ENCODE assay signal across 8 mouse cellular contexts in the genomic region with DNA sequence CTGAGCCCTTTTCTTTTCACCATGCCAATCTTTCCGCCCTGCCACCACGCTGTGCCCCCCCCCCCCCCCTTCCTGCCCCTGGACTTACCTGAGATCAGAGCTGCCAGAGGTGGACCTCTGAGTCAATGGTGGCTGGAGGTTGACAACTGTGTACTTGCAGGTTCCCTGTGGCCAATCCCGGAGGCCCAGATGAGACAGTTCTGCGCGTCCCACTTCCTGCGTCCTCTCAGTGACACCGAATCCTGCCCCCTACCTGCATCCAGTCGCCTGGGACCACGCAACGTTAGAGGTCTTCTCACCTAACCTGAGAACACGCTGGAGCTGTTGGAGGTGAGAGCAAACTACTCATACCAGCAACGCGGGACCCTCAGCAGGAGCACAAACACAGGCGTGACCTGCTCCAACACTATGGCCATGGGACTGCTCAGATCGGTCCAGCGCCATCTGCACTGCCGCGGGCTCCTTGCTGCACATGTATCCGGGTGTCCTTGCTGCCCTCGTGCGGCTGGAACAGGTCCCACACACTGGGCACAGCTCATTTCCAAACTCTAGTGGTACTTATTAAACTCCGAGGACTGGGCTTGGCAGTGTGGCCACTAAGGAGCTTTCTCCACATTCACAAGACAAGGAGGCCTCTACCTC. TPM values are rescaled to one million over a fixed set of nuclear protein-coding genes. Genes with fewer than 3 reads are reported as not detected.
DNase-seq lines count a peak whose midpoint lies in the region; ATAC-seq and TF ChIP-seq lines count a peak whose summit lies in the region.

A gene (minus strand): TSS at position 465 of the 642 bp plus-strand sequence.

- H3K4me1 ChIP-seq in intestine, embryonic 14.5 days (replicated peaks; ENCODE audit: control insufficient read depth, insufficient read depth, low read length) = no peaks in the 10 kb centered on the region
- H3K4me1 ChIP-seq in small intestine, adult 2 months (ENCODE audit: control insufficient read depth, insufficient read depth, insufficient read length, low read length) = peaks cover 2% of the 10 kb centered on the region; the same call in 1 of the 2 replicates

- TF ChIP-seq POLR2A in small intestine, adult 2 months (IDR thresholded peaks at IDR 0.05; ENCODE audit: low read depth, low read length) = no peak

- no peaks in the 10 kb centered on the region for H3K36me3 ChIP-seq in intestine, embryonic 14.5 days (ENCODE audit: control insufficient read depth, insufficient read depth, low read length)
- no peaks in the 10 kb centered on the region for H3K36me3 ChIP-seq in small intestine, adult 2 months (ENCODE audit: control insufficient read depth, insufficient read depth, low read length)

- peak; percentile 35 to 67 for DNase-seq in adrenal gland, adult (ENCODE audit: inconsistent age in 2 of 2, low spot score in 1 of 2)
- peak; percentile 1 to 2 for DNase-seq in cerebellum, postnatal 36 days
- DNase-seq in frontal cortex, postnatal 36 days (ENCODE audit: low spot score in 2 of 2) = peak; percentile 9 to 16
- DNase-seq in intestine, embryonic 14.5 days (ENCODE audit: low spot score) = peak; percentile 68
- peak; percentile 4 to 5 for DNase-seq in left cerebral cortex, postnatal 36 days (ENCODE audit: low spot score in 2 of 2)
- DNase-seq in gastrocnemius, postnatal 4 days (ENCODE audit: low spot score in 2 of 2) = no peak

- no peak within 1 kb of the TSS for H3K27ac ChIP-seq in intestine, embryonic 14.5 days (ENCODE audit: low read depth)
- no peak within 1 kb of the TSS for H3K27ac ChIP-seq in small intestine, adult 2 months (ENCODE audit: insufficient read depth, low read depth, low read length)

- WGBS in intestine, embryonic 14.5 days = 20% methylated on average over 22 of the region's 22 CpGs
- WGBS in small intestine, adult 2 months = 30% methylated on average over 21 of the region's 22 CpGs

- intact Hi-C loops in left cerebral cortex, postnatal 36 days (cut with DNase I) = no loop called here

- no peaks in the 10 kb centered on the region for H3K27me3 ChIP-seq in intestine, embryonic 14.5 days (replicated peaks; ENCODE audit: control insufficient read depth, insufficient read depth, low read length)
- no peaks in the 10 kb centered on the region for H3K27me3 ChIP-seq in small intestine, adult 2 months (ENCODE audit: control insufficient read depth, insufficient read depth, low read length)

- TF ChIP-seq CTCF in small intestine, adult 2 months (IDR thresholded peaks at IDR 0.05; ENCODE audit: extremely low read depth, insufficient read length, insufficient replicate concordance, low read depth, low read length) = peak; percentile 35; the same call in 1 of the 2 replicates

- no peak within 1 kb of the TSS for H3K9ac ChIP-seq in intestine, embryonic 14.5 days (ENCODE audit: low read length)

- ATAC-seq in intestine, embryonic 14.5 days (replicated peaks; ENCODE audit: low FRiP score, low TSS enrichment, low read depth) = peak; percentile 87
- peak; percentile 100 for ATAC-seq in megakaryocyte progenitor cell, adult 5-6 weeks (replicated peaks; ENCODE audit: poor library complexity)

- H3K4me2 ChIP-seq in intestine, embryonic 14.5 days (ENCODE audit: low read length) = peak within 1 kb of the TSS; percentile 47

- H3K9me3 ChIP-seq in intestine, embryonic 14.5 days (ENCODE audit: control insufficient read depth, low read length) = no peaks in the 10 kb centered on the region

- peak within 1 kb of the TSS; percentile 18; the same call in 1 of the 2 replicates for H3K4me3 ChIP-seq in intestine, embryonic 14.5 days (ENCODE audit: low read depth, low read length)
- H3K4me3 ChIP-seq in small intestine, adult 2 months (ENCODE audit: low read depth, low read length) = peak within 1 kb of the TSS; percentile 50

RNA-seq across cellular contexts. Expression of the gene that starts here (rescaled TPM):
- polyA plus RNA-seq in intestine, embryonic 14.5 days (2014; fragmentation: Nextera tagmentation; extraction: Ambion mirVana) = 0.05 TPM in 1 of 2 replicates, not detected in the other
- total RNA-seq in left cerebral cortex, postnatal 36 days (2021) = not detected
- 0.77 and 0.85 TPM in 2 replicates for total RNA-seq in megakaryocyte progenitor cell, adult 5-6 weeks (2015)
- total RNA-seq in megakaryocyte progenitor cell, adult 5-6 weeks (2017) = 0.14 and 0.25 TPM in 2 replicates
- 0.06 TPM in 1 of 2 replicates, not detected in the other for polyA plus RNA-seq in small intestine, adult 2 months (2012; rRNA removed)
- total RNA-seq in gastrocnemius, postnatal 4 days (2021) = not detected

Comparison
In these comparisons a context has a peak if more than half of its experiments do, and no peak if none do; other contexts are left out.
1. Peak in DNase-seq, ATAC-seq, H3K4me3 ChIP-seq and H3K4me2 ChIP-seq in intestine, embryonic 14.5 days; RNA of the gene not detected or under 1 TPM.
2. Peak in DNase-seq in left cerebral cortex, postnatal 36 days; RNA of the gene not detected or under 1 TPM.
3. Peak in ATAC-seq in megakaryocyte progenitor cell, adult 5-6 weeks; RNA of the gene not detected or under 1 TPM.
4. DNase-seq: peak in adrenal gland, adult (2 of 2), cerebellum, postnatal 36 days (2 of 2) and frontal cortex, postnatal 36 days (2 of 2); none in gastrocnemius, postnatal 4 days (0 of 2).